Mouse (Mus musculus) embryo, embryonic 10 days (tissue): ENCODE data around the gene Slc25a26.
A peak's percentile ranks its signal among the peaks of the same experiment; 100 is the strongest.

Source experiments
- DNase-seq: peaks from one replicate; pipeline ENCODE4 v3.0.0-alpha.2; 2015; ENCODE audit warnings: low spot score

The Slc25a26 gene

GRCm38 (mm10) chr6:94499897-94500623 lies at the start of gene Slc25a26:
Gene Slc25a26 (plus strand): TSS chr6:94500331.
- peak; percentile 97 for DNase-seq

- peak; percentile 89 for DNase-seq
Observed at GRCm38 (mm10) chr6:94464037-94464891, 35.9 kb upstream of the Slc25a26 start.

GRCm38 (mm10) chr6:94466508-94467205 lies 33.5 kb upstream of the Slc25a26 start:
- DNase-seq: peak; percentile 57

GRCm38 (mm10) chr6:94492739-94493138 lies 7.4 kb upstream of the Slc25a26 start:
- DNase-seq: no peak

- no peak for DNase-seq
Observed at GRCm38 (mm10) chr6:94503963-94504362, 3.8 kb downstream of the Slc25a26 start.

- DNase-seq: no peak
Observed at GRCm38 (mm10) chr6:94507921-94508320, 7.8 kb downstream of the Slc25a26 start.

- no peak for DNase-seq
Observed at GRCm38 (mm10) chr6:94508807-94509206, 8.7 kb downstream of the Slc25a26 start.

- no peak for DNase-seq
Observed at GRCm38 (mm10) chr6:94509220-94509619, 9.1 kb downstream of the Slc25a26 start.

- DNase-seq: no peak
Observed at GRCm38 (mm10) chr6:94518171-94518570, 18.0 kb downstream of the Slc25a26 start.

GRCm38 (mm10) chr6:94524335-94524734 lies 24.2 kb downstream of the Slc25a26 start:
- DNase-seq: peak; percentile 64

- DNase-seq: no peak
Observed at GRCm38 (mm10) chr6:94530756-94531155, 30.6 kb downstream of the Slc25a26 start.

- DNase-seq: no peak
Observed at GRCm38 (mm10) chr6:94532086-94532485, 32.0 kb downstream of the Slc25a26 start.

- no peak for DNase-seq
Observed at GRCm38 (mm10) chr6:94536478-94536877, 36.3 kb downstream of the Slc25a26 start.

- no peak for DNase-seq
Observed at GRCm38 (mm10) chr6:94537652-94538051, 37.5 kb downstream of the Slc25a26 start.

- DNase-seq: no peak
Observed at GRCm38 (mm10) chr6:94540090-94540489, 40.0 kb downstream of the Slc25a26 start.

- DNase-seq: no peak
Observed at GRCm38 (mm10) chr6:94540615-94541014, 40.5 kb downstream of the Slc25a26 start.

- DNase-seq: no peak
Observed at GRCm38 (mm10) chr6:94541133-94541532, 41.0 kb downstream of the Slc25a26 start.

GRCm38 (mm10) chr6:94541854-94542253 lies 41.7 kb downstream of the Slc25a26 start:
- no peak for DNase-seq

GRCm38 (mm10) chr6:94543902-94544840 lies 44.0 kb downstream of the Slc25a26 start:
- peak; percentile 68 for DNase-seq

- no peak for DNase-seq
Observed at GRCm38 (mm10) chr6:94547239-94547638, 47.1 kb downstream of the Slc25a26 start.

- DNase-seq: no peak
Observed at GRCm38 (mm10) chr6:94550298-94550697, 50.2 kb downstream of the Slc25a26 start.
